Mouse (Mus musculus) thymus, postnatal 14 days (tissue): ENCODE results near the gene Pcsk1n.
"Not testable (repeated sequence)": the region's sequence is repeated elsewhere in the genome, so short reads cannot be mapped to it uniquely, and the experiment has no call there.

Experiments
- DNase-seq: peaks from one replicate; pipeline ENCODE4 v3.0.0; 2021

Gene Pcsk1n

GRCm38 (mm10) chrX:7919601-7920383, at the start of gene Pcsk1n:
Pcsk1n (plus strand) TSS chrX:7919822.
- DNase-seq, result no peak

- DNase-seq, result no peak
These were observed 49.8 kb upstream of the Pcsk1n start for GRCm38 (mm10) chrX:7869826-7870225.

GRCm38 (mm10) chrX:7878007-7878419, 41.6 kb upstream of the Pcsk1n start, which contains the start of gene Pim2:
Pim2 (plus strand) TSS chrX:7878262.
- DNase-seq, result peak; percentile 92

- DNase-seq, result peak; percentile 36
These were observed 41.1 kb upstream of the Pcsk1n start for GRCm38 (mm10) chrX:7878495-7878894.

- DNase-seq, result peak; percentile 60
These were observed 39.8 kb upstream of the Pcsk1n start for GRCm38 (mm10) chrX:7879819-7880218.

- peak; percentile 70 for DNase-seq
These were observed 35.6 kb upstream of the Pcsk1n start, which contains the start of gene Slc35a2 for GRCm38 (mm10) chrX:7883841-7884567. Slc35a2 (plus strand) TSS chrX:7884028.

- peak; percentile 35 for DNase-seq
These were observed 21.4 kb upstream of the Pcsk1n start for GRCm38 (mm10) chrX:7898211-7898610.

GRCm38 (mm10) chrX:7898880-7899874, 20.4 kb upstream of the Pcsk1n start, which contains the start of the genes Pqbp1 and Timm17b:
Pqbp1 (minus strand) TSS chrX:7899269.
Timm17b (plus strand) TSS chrX:7899357.
- peak; percentile 87 for DNase-seq

- DNase-seq, result no peak
These were observed 15.2 kb upstream of the Pcsk1n start for GRCm38 (mm10) chrX:7904441-7904840.

GRCm38 (mm10) chrX:7907735-7908134, 11.9 kb upstream of the Pcsk1n start, which contains the start of gene Gm10491:
Gm10491 (minus strand) TSS chrX:7907835.
- no peak for DNase-seq

GRCm38 (mm10) chrX:7909242-7909641, 10.4 kb upstream of the Pcsk1n start, which contains the start of gene Gm10490:
Gm10490 (plus strand) TSS chrX:7909542.
- not testable (repeated sequence) for DNase-seq

GRCm38 (mm10) chrX:7910473-7910872, 9.1 kb upstream of the Pcsk1n start:
- DNase-seq, result no peak

GRCm38 (mm10) chrX:7915669-7916068, 4.0 kb upstream of the Pcsk1n start:
- DNase-seq, result peak; percentile 41

- not testable (repeated sequence) for DNase-seq
These were observed 1.7 kb upstream of the Pcsk1n start for GRCm38 (mm10) chrX:7917960-7918359.

GRCm38 (mm10) chrX:7922032-7922431, 2.4 kb downstream of the Pcsk1n start:
- DNase-seq, result peak; percentile 6

- DNase-seq, result no peak
These were observed 6.6 kb downstream of the Pcsk1n start for GRCm38 (mm10) chrX:7926266-7926665.

- no peak for DNase-seq
These were observed 7.5 kb downstream of the Pcsk1n start for GRCm38 (mm10) chrX:7927116-7927515.

- DNase-seq, result no peak
These were observed 8.7 kb downstream of the Pcsk1n start, which contains the start of gene Eras for GRCm38 (mm10) chrX:7928270-7928790. Eras (minus strand) TSS chrX:7928607.

- DNase-seq, result no peak
These were observed 17.3 kb downstream of the Pcsk1n start for GRCm38 (mm10) chrX:7936874-7937273.

GRCm38 (mm10) chrX:7937667-7938066, 18.0 kb downstream of the Pcsk1n start:
- no peak for DNase-seq

GRCm38 (mm10) chrX:7945618-7946017, 26.0 kb downstream of the Pcsk1n start:
- DNase-seq, result no peak
